Mouse (Mus musculus) T-helper 17 cell (primary cell): Measurements from ENCODE around the gene Srp14.

Experiments
- in situ Hi-C, 2 experiments: fragments of 300-600 bp; cut with MboI, MseI; formaldehyde crosslinking; loops; 1 replicate in 1 of 2; 2 replicates in 1 of 2; pipeline ENCODE4 v1.15.1; 2025; ENCODE audit warnings: high pct_unique_total_duplicates in 2 of 2

The Srp14 gene

DNA sequence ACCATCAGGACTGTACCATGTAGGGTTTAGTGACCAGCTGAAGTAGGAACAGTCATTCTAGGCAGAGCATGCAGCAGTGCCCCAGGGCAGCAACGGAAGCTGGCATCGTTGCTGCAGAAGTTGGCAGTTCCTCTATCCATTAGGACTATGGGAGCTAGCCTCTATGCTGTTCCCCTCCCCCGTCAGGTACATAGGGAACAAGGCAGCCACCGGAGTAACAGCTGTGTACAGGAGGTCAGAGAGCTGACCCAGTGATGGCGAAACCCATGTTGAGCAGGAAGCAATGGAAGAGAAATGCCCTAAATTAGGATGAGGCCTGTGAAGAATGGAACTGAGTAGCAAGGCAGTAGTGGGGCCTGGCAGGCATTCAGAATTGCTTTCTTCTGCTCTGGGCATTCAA is 37.3 kb downstream of the Srp14 start:
- in situ Hi-C loops, result no loop called here

DNA sequence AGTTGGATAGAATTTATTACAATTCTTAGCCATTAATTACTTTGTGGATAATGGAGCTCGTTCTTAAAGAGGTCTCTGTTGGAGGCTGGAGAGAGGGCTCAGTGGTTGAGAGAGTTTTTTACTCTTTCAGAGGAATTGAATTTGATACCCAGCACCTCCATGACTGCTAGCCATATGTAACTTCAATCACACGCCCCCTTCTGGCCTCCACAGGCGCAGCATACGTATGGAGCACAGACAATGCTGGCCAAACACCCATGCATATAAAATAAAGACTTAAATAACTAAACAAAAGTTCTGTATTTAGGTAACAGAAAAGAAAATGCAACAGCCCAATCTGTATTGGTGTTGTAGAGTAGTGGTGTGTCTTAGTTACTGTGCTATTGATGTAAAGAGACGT is 47.9 kb downstream of the Srp14 start:
- in situ Hi-C loops, result no loop called here

DNA sequence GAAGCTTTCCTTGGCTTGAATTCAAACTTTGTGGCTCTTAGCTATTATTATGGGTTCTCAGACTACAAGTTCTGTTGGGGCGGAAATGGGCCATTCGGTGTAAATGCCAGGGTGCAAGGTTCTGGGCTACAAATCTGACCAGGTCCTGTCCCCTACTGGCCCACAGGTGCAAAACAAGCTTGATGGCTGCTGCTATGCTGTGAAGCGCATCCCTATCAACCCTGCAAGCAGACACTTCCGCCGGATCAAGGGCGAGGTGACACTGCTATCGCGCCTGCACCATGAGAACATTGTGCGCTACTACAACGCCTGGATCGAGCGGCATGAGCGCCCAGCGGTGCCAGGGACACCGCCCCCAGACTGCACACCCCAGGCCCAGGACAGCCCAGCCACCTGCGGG is 48.9 kb downstream of the Srp14 start:
- in situ Hi-C loops, result no loop called here

DNA sequence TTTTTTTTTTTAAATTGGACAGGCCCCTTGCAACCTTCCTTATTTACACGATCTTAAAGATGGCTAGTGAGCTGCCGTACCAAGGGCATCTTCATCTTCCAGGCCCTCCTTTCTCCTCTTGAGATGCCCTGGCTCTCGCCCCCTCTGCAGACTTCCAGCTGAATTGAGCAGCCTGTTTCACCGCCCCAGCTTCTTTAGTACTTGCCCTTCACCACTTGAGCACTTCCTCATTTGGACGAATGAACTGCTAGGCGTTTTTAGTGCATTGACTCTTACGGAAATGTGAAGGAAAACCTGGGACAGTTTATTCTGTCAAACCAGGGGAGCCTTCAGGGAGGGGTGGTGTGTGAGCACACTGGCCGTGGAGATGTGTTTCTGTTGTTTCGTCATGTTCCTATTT is 50.2 kb downstream of the Srp14 start:
- in situ Hi-C loops, result no loop called here

DNA sequence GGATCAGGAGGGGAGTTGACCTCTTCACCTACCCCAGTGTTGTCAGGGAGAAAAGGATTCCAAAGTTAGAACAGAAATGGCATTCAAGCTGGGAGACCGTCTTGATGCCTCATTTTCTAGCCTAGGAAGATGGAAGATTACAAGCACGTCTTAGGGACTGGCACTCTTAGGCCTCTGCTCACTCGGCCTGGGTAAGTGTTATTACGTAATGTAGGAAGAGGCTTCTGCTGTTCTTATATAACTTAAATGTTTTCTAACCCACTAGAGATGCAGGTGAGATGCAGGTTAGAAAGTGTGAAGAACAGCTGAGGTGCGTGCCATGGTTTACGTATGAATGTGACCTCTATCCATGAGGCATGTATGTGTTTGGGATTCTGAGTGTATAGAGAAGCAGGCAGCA is 51.2 kb downstream of the Srp14 start:
- in situ Hi-C loops, result no loop called here
